Mouse (Mus musculus) erythroblast, embryonic 14.5 days (primary cell): ENCODE measurements around the gene Traf3ip1.

ENCODE experiments used
- GATA1 ChIP-seq: IDR thresholded peaks from 2 replicates; pipeline ENCODE4 v1.6.1; 2012; ENCODE audit warnings: low read length, inconsistent platforms, mixed read lengths
- TAL1 ChIP-seq: IDR thresholded peaks from 3 replicates; pipeline ENCODE4 v1.6.1; 2012; ENCODE audit warnings: low read length, inconsistent platforms, mixed read lengths

DNA sequence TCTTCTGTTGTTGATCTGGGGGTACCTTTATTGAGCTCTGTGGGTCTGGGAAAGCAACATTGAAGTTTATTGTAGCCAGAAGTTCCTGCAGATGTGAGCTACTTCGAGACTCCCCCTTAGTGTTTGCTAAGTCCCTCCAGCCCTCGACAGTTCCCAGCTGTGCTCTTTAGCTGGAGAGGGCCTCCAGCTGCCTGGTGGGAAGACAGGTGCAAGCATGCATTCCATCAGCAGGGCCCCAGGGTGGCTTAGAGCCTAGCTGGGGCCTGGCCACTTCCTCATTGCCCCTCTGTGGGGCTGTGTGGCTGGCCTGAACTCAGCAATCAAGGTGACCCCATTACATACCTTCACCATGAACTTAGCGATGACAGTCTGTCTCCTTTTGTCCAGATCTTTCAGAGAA is 10.2 kb downstream of the Traf3ip1 start:
- TF ChIP-seq GATA1, result no peak
- TF ChIP-seq TAL1, result no peak
